Mouse (Mus musculus) thymus, adult 2 months (tissue): Measurements from ENCODE around the gene Taar7f. TPM values are rescaled to one million over a fixed set of nuclear protein-coding genes. Genes with fewer than 3 reads are reported as not detected.
"Not testable (repeated sequence)": the region's sequence is repeated elsewhere in the genome, so short reads cannot be mapped to it uniquely, and the experiment has no call there.

Experiments used
- DNase-seq: peaks from one replicate; pipeline ENCODE4 v3.0.0; 2021
- H3K27ac ChIP-seq: fragments of 200-500 bp; 2 replicates; pipeline ENCODE4 v1.5.1; 2012; ENCODE audit warnings: low read length, control low read depth; ENCODE audit not compliant: control insufficient read depth, insufficient read depth
- H3K27me3 ChIP-seq: fragments of 200-500 bp; 2 replicates; pipeline ENCODE4 v1.6.1; 2012; ENCODE audit warnings: mild to moderate bottlenecking, low read length, moderate library complexity, mixed read lengths; ENCODE audit not compliant: control insufficient read depth, insufficient read depth
- H3K36me3 ChIP-seq: fragments of 200-500 bp; 2 replicates; pipeline ENCODE4 v1.6.1; 2012; ENCODE audit warnings: mild to moderate bottlenecking, low read length, moderate library complexity; ENCODE audit not compliant: control insufficient read depth, insufficient read depth
- H3K4me1 ChIP-seq: fragments of 200-500 bp; replicated peaks from 2 replicates; pipeline ENCODE4 v1.6.1; 2012; ENCODE audit warnings: low read length; ENCODE audit not compliant: control insufficient read depth, insufficient read depth
- H3K4me3 ChIP-seq: fragments of 200-500 bp; 2 replicates; pipeline ENCODE4 v1.5.1; 2012; ENCODE audit warnings: mild to moderate bottlenecking, low read length, control low read depth, moderate library complexity; ENCODE audit not compliant: control insufficient read depth, insufficient read depth
- CTCF ChIP-seq: fragments of 200-500 bp; IDR thresholded peaks from 2 replicates; pipeline ENCODE4 v1.5.1; 2012; ENCODE audit warnings: mild to moderate bottlenecking, control low read depth, low read length, moderate library complexity, borderline replicate concordance; ENCODE audit not compliant: control insufficient read depth, poor library complexity, insufficient read depth; ENCODE audit errors: extremely low read depth
- POLR2A ChIP-seq: fragments of 200-500 bp; IDR thresholded peaks from 2 replicates; pipeline ENCODE4 v1.6.1; 2012; ENCODE audit warnings: mild to moderate bottlenecking, low read length, control low read depth, moderate library complexity; ENCODE audit not compliant: control insufficient read depth, poor library complexity, insufficient read depth; ENCODE audit errors: extremely low read depth
- WGBS: fragments of 180-500 bp; shearing (Covaris S2); methylation state at CpG from one replicate; pipeline ENCODE4 v1.1.7; 2018; 5-methylcytosine and 5-hydroxymethylcytosine counted together
- polyA plus RNA-seq: library from polyadenylated mRNA; depleted of rRNA; stranded (reverse); fragments of >200 nt; gene quantifications from 2 replicates; pipeline ENCODE4 v1.2.3, GENCODE M21; 2012; rRNA removed

Gene Taar7f
- polyA plus RNA-seq, 1 experiment: not detected

GRCm38 (mm10) chr10:24085936-24086335, 36.6 kb downstream of the Taar7f start:
- WGBS: 94% methylated on average over 5 of the region's 5 CpGs
- H3K4me3 ChIP-seq: no peak overlapping the region
- TF ChIP-seq CTCF (no peak), POLR2A (no peak)
- no peaks in the 10 kb centered on the region for H3K36me3 ChIP-seq
- DNase-seq: no peak
- H3K27ac ChIP-seq: no peak overlapping the region
- no peaks in the 10 kb centered on the region for H3K4me1 ChIP-seq
- no peaks in the 10 kb centered on the region for H3K27me3 ChIP-seq

GRCm38 (mm10) chr10:24086555-24086954, 37.2 kb downstream of the Taar7f start:
- no peaks in the 10 kb centered on the region for H3K36me3 ChIP-seq
- H3K27ac ChIP-seq: no peak overlapping the region
- no peaks in the 10 kb centered on the region for H3K4me1 ChIP-seq
- no peak for TF ChIP-seq CTCF
- no peak for TF ChIP-seq POLR2A
- no peaks in the 10 kb centered on the region for H3K27me3 ChIP-seq
- no peak overlapping the region for H3K4me3 ChIP-seq
- WGBS: 79% methylated on average over 5 of the region's 5 CpGs
- no peak for DNase-seq

DNA sequence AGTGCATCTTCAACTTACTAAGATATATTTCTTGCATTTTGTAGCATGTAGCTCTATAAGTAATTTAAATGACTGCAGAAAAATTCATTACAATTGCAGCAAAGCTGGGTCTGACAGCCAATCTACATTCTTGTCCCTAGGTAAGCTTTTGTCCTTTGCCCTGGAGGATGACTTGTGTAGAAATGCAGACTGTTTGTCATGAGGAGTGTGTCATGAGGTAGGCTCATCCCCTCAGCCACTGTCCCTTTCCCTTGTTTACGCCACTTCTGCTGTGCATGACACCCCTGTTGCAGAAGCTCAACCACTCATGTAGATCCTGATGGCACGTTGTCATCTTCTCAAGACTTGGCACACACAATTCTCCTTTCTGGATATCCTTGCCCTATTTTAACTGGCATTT, 37.9 kb downstream of the Taar7f start:
- TF ChIP-seq POLR2A (no peak), CTCF (no peak)
- no peaks in the 10 kb centered on the region for H3K36me3 ChIP-seq
- H3K4me3 ChIP-seq: no peak overlapping the region
- H3K27ac ChIP-seq: no peak overlapping the region
- DNase-seq: no peak
- no peaks in the 10 kb centered on the region for H3K27me3 ChIP-seq
- 96% methylated on average over 2 of the region's 2 CpGs for WGBS
- H3K4me1 ChIP-seq: no peaks in the 10 kb centered on the region

DNA sequence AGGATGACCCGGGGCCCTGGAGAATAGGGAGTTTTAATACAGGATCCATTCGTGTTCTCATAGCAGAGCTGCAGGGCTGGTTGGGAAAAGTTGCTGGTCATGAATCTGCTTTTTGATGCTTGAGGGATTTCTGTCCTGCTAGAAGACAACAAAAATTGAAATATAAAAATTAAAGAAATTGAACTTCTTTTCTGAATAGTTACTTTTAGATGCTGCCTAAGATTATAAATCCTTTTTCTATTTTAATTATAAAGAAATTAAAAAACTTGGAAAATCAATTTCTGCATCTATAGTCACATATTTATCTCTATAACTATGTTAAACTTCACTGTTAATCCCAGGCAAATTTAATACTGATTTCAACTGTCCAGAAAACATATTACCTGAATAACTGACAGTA, 42.9 kb downstream of the Taar7f start, which contains the start of gene Taar8b:
TSS of gene Taar8b (minus strand) at position 101 of the 400 bp plus-strand sequence.
- Histone ChIP-seq H3K4me1 (no peaks in the 10 kb centered on the region), H3K27ac (no peak within 1 kb of the TSS), H3K27me3 (no peaks in the 10 kb centered on the region), H3K36me3 (no peaks in the 10 kb centered on the region), H3K4me3 (no peak within 1 kb of the TSS)
- no peak for DNase-seq
- 71% methylated on average over 2 of the region's 2 CpGs for WGBS
- TF ChIP-seq CTCF (no peak), POLR2A (no peak)

- H3K4me1 ChIP-seq, H3K4me3 ChIP-seq, H3K27ac ChIP-seq, H3K36me3 ChIP-seq, DNase-seq, H3K27me3 ChIP-seq: not testable (repeated sequence)
- WGBS: 77% methylated on average over 2 of the region's 2 CpGs
Observed at GRCm38 (mm10) chr10:24097010-24097409, 47.7 kb downstream of the Taar7f start.

Other genes starting within 250 kb of the Taar7f start
- gene Vnn3, start 198.0 kb upstream of the Taar7f start, polyA plus RNA-seq: 1.8 and 2.0 TPM in 2 replicates
- 1.00 and 1.1 TPM in 2 replicates for gene Vnn1, start 154.8 kb upstream of the Taar7f start, polyA plus RNA-seq
- gene Taar1, start 129.2 kb upstream of the Taar7f start, polyA plus RNA-seq: not detected in 2 replicates
- gene Taar2, start 110.9 kb upstream of the Taar7f start, polyA plus RNA-seq: not detected in 2 replicates
- not detected in 2 replicates for gene Taar3, start 100.0 kb upstream of the Taar7f start, polyA plus RNA-seq
- gene Taar4, start 89.0 kb upstream of the Taar7f start, polyA plus RNA-seq: 0.12 TPM in 1 of 2 replicates, not detected in the other
- gene Taar5, start 78.8 kb upstream of the Taar7f start, polyA plus RNA-seq: not detected in 2 replicates
- not detected in 2 replicates for gene Taar6, start 63.9 kb upstream of the Taar7f start, polyA plus RNA-seq
- gene Taar7a, start 56.0 kb upstream of the Taar7f start, polyA plus RNA-seq: not detected in 2 replicates
- not detected in 2 replicates for gene Taar7b, start 49.6 kb upstream of the Taar7f start, polyA plus RNA-seq
- gene Taar7d, start 22.3 kb upstream of the Taar7f start, polyA plus RNA-seq: not detected in 2 replicates
- gene Taar7e, start 11.9 kb upstream of the Taar7f start, polyA plus RNA-seq: not detected in 2 replicates
- gene Taar8a, start 27.0 kb downstream of the Taar7f start, polyA plus RNA-seq: not detected in 2 replicates
- gene Taar8b, start 42.8 kb downstream of the Taar7f start, polyA plus RNA-seq: not detected in 2 replicates
- not detected in 2 replicates for gene Taar8c, start 52.4 kb downstream of the Taar7f start, polyA plus RNA-seq
- gene Taar9, start 60.0 kb downstream of the Taar7f start, polyA plus RNA-seq: not detected in 2 replicates
- 42.2 and 46.3 TPM in 2 replicates for gene Stx7, start 99.8 kb downstream of the Taar7f start, polyA plus RNA-seq
- 0.59 and 2.3 TPM in 2 replicates for gene Moxd1, start 174.0 kb downstream of the Taar7f start, polyA plus RNA-seq